Mouse (Mus musculus) megakaryocyte progenitor cell, adult 5-6 weeks (primary cell): ENCODE measurements around the gene Tm6sf2. TPM values are rescaled to one million over a fixed set of nuclear protein-coding genes. Genes with fewer than 3 reads are reported as not detected.

ENCODE experiments used
- total RNA-seq, 2 experiments: library from RNA; stranded (forward) in 1 of 2; stranded (reverse) in 1 of 2; fragments of 157-497, 149-512 nt in 1 of 2; fragments of 200-1000 nt in 1 of 2; gene quantifications; 2 replicates each; pipeline versions ENCODE4 v1.2.3 to v1.2.4; 2015 to 2017

Gene Tm6sf2
- total RNA-seq, 2 experiments from 2014 or later, result 0.54 TPM; not detected in 1

Other genes starting within 250 kb of the Tm6sf2 start
- gene Pbx4, start 240.4 kb upstream of the Tm6sf2 start, total RNA-seq (2015), result 6.8 and 10.2 TPM in 2 replicates
- gene Pbx4, start 240.4 kb upstream of the Tm6sf2 start, total RNA-seq (2017), result 13.3 and 15.0 TPM in 2 replicates
- not detected in 2 replicates for gene Cilp2, start 185.2 kb upstream of the Tm6sf2 start, total RNA-seq (2015)
- not detected in 2 replicates for gene Cilp2, start 185.2 kb upstream of the Tm6sf2 start, total RNA-seq (2017)
- gene Tssk6, start 170.7 kb upstream of the Tm6sf2 start, total RNA-seq (2015), result 0.49 and 0.52 TPM in 2 replicates
- gene Tssk6, start 170.7 kb upstream of the Tm6sf2 start, total RNA-seq (2017), result 0.08 and 0.57 TPM in 2 replicates
- 48.2 and 51.8 TPM in 2 replicates for gene Ndufa13, start 170.4 kb upstream of the Tm6sf2 start, total RNA-seq (2015)
- gene Ndufa13, start 170.4 kb upstream of the Tm6sf2 start, total RNA-seq (2017), result 99.5 and 114 TPM in 2 replicates
- gene Yjefn3, start 170.2 kb upstream of the Tm6sf2 start, total RNA-seq (2015), result not detected in 2 replicates
- 0.37 TPM in 1 of 2 replicates, not detected in the other for gene Yjefn3, start 170.2 kb upstream of the Tm6sf2 start, total RNA-seq (2017)
- gene Gatad2a, start 76.5 kb upstream of the Tm6sf2 start, total RNA-seq (2015), result 71.4 and 75.1 TPM in 2 replicates
- 54.0 and 68.3 TPM in 2 replicates for gene Gatad2a, start 76.5 kb upstream of the Tm6sf2 start, total RNA-seq (2017)
- 24.0 and 24.6 TPM in 2 replicates for gene Mau2, start 30.2 kb upstream of the Tm6sf2 start, total RNA-seq (2015)
- 24.0 and 26.7 TPM in 2 replicates for gene Mau2, start 30.2 kb upstream of the Tm6sf2 start, total RNA-seq (2017)
- gene Sugp1, start 30.1 kb upstream of the Tm6sf2 start, total RNA-seq (2015), result 8.4 and 11.4 TPM in 2 replicates
- gene Sugp1, start 30.1 kb upstream of the Tm6sf2 start, total RNA-seq (2017), result 22.2 and 32.1 TPM in 2 replicates
- gene Hapln4, start 10.5 kb downstream of the Tm6sf2 start, total RNA-seq (2015), result not detected in 2 replicates
- not detected in 2 replicates for gene Hapln4, start 10.5 kb downstream of the Tm6sf2 start, total RNA-seq (2017)
- gene Ncan, start 47.9 kb downstream of the Tm6sf2 start, total RNA-seq (2015), result not detected in 2 replicates
- gene Ncan, start 47.9 kb downstream of the Tm6sf2 start, total RNA-seq (2017), result not detected in 2 replicates
- gene Nr2c2ap, start 58.4 kb downstream of the Tm6sf2 start, total RNA-seq (2015), result 38.4 and 45.6 TPM in 2 replicates
- 11.6 and 13.2 TPM in 2 replicates for gene Nr2c2ap, start 58.4 kb downstream of the Tm6sf2 start, total RNA-seq (2017)
- gene Rfxank, start 66.2 kb downstream of the Tm6sf2 start, total RNA-seq (2015), result 8.0 and 8.5 TPM in 2 replicates
- 5.7 and 5.9 TPM in 2 replicates for gene Rfxank, start 66.2 kb downstream of the Tm6sf2 start, total RNA-seq (2017)
- 42.0 and 43.3 TPM in 2 replicates for gene Borcs8, start 66.6 kb downstream of the Tm6sf2 start, total RNA-seq (2015)
- 32.0 and 35.2 TPM in 2 replicates for gene Borcs8, start 66.6 kb downstream of the Tm6sf2 start, total RNA-seq (2017)
- not detected in 2 replicates for gene Mef2b, start 66.8 kb downstream of the Tm6sf2 start, total RNA-seq (2015)
- not detected in 2 replicates for gene Mef2b, start 66.8 kb downstream of the Tm6sf2 start, total RNA-seq (2017)
- gene Tmem161a, start 99.4 kb downstream of the Tm6sf2 start, total RNA-seq (2015), result 9.0 and 16.0 TPM in 2 replicates
- gene Tmem161a, start 99.4 kb downstream of the Tm6sf2 start, total RNA-seq (2017), result 11.2 and 11.3 TPM in 2 replicates
- gene Slc25a42, start 139.4 kb downstream of the Tm6sf2 start, total RNA-seq (2015), result 2.5 and 2.8 TPM in 2 replicates
- gene Slc25a42, start 139.4 kb downstream of the Tm6sf2 start, total RNA-seq (2017), result 1.4 and 2.4 TPM in 2 replicates
- 32.2 and 53.8 TPM in 2 replicates for gene Sugp2, start 161.3 kb downstream of the Tm6sf2 start, total RNA-seq (2015)
- 44.2 and 45.7 TPM in 2 replicates for gene Sugp2, start 161.3 kb downstream of the Tm6sf2 start, total RNA-seq (2017)
- 7.1 and 9.2 TPM in 2 replicates for gene Armc6, start 161.5 kb downstream of the Tm6sf2 start, total RNA-seq (2015)
- 3.2 and 5.3 TPM in 2 replicates for gene Armc6, start 161.5 kb downstream of the Tm6sf2 start, total RNA-seq (2017)
- gene Homer3, start 209.9 kb downstream of the Tm6sf2 start, total RNA-seq (2015), result 4.2 and 5.8 TPM in 2 replicates
- 8.9 and 9.9 TPM in 2 replicates for gene Homer3, start 209.9 kb downstream of the Tm6sf2 start, total RNA-seq (2017)
- gene Ddx49, start 229.6 kb downstream of the Tm6sf2 start, total RNA-seq (2015), result 42.7 and 44.7 TPM in 2 replicates
- gene Ddx49, start 229.6 kb downstream of the Tm6sf2 start, total RNA-seq (2017), result 163 and 172 TPM in 2 replicates
- gene Cope, start 229.6 kb downstream of the Tm6sf2 start, total RNA-seq (2015), result 214 and 223 TPM in 2 replicates
- 129 and 151 TPM in 2 replicates for gene Cope, start 229.6 kb downstream of the Tm6sf2 start, total RNA-seq (2017)
- gene Cers1, start 242.9 kb downstream of the Tm6sf2 start, total RNA-seq (2015), result not detected in 2 replicates
- gene Cers1, start 242.9 kb downstream of the Tm6sf2 start, total RNA-seq (2017), result not detected in 2 replicates